Mouse (Mus musculus) 416B (cell line): Measurements from ENCODE around the gene Hinfp.
"Not testable (repeated sequence)": the region's sequence is repeated elsewhere in the genome, so short reads cannot be mapped to it uniquely, and the experiment has no call there.

ENCODE experiments used
- DNase-seq: peaks from one replicate; pipeline ENCODE4 v3.0.0; 2011; ENCODE audit warnings: low read depth

Hinfp gene

GRCm38 (mm10) chr9:44311136-44312134 is 6.0 kb upstream of the Hinfp start:
- DNase-seq = no peak

- DNase-seq = no peak
These were observed 5.3 kb upstream of the Hinfp start for GRCm38 (mm10) chr9:44310750-44311135.

GRCm38 (mm10) chr9:44309756-44310155 is 4.3 kb upstream of the Hinfp start:
- no peak for DNase-seq

GRCm38 (mm10) chr9:44307248-44307647 is 1.8 kb upstream of the Hinfp start:
- DNase-seq = no peak

GRCm38 (mm10) chr9:44306532-44306931 is 1.1 kb upstream of the Hinfp start:
- no peak for DNase-seq

- DNase-seq = not testable (repeated sequence)
These were observed 5.5 kb downstream of the Hinfp start for GRCm38 (mm10) chr9:44300001-44300400.

- peak; percentile 56 for DNase-seq
These were observed 13.0 kb downstream of the Hinfp start for GRCm38 (mm10) chr9:44292490-44292889.

- DNase-seq = no peak
These were observed 16.5 kb downstream of the Hinfp start for GRCm38 (mm10) chr9:44288959-44289291.

GRCm38 (mm10) chr9:44288076-44288958 is 17.2 kb downstream of the Hinfp start, which contains the start of gene Abcg4:
Gene Abcg4, minus strand, starts transcription at chr9:44288615.
- DNase-seq = no peak

- no peak for DNase-seq
These were observed 17.9 kb downstream of the Hinfp start for GRCm38 (mm10) chr9:44287401-44288075.

- DNase-seq = no peak
These were observed 18.5 kb downstream of the Hinfp start for GRCm38 (mm10) chr9:44287003-44287400.

GRCm38 (mm10) chr9:44286256-44286850 is 19.1 kb downstream of the Hinfp start:
- DNase-seq = no peak

GRCm38 (mm10) chr9:44283183-44283582 is 22.3 kb downstream of the Hinfp start:
- DNase-seq = no peak

GRCm38 (mm10) chr9:44269973-44270372 is 35.5 kb downstream of the Hinfp start:
- peak; percentile 21 for DNase-seq

- peak; percentile 72 for DNase-seq
These were observed 36.4 kb downstream of the Hinfp start for GRCm38 (mm10) chr9:44269077-44269476.

GRCm38 (mm10) chr9:44268432-44268831 is 37.0 kb downstream of the Hinfp start, which contains the start of gene Nlrx1:
Gene Nlrx1, minus strand, starts transcription at chr9:44268599.
- DNase-seq = peak; percentile 94

GRCm38 (mm10) chr9:44268027-44268360 is 37.5 kb downstream of the Hinfp start:
- DNase-seq = peak; percentile 97

- peak; percentile 62 for DNase-seq
These were observed 38.0 kb downstream of the Hinfp start for GRCm38 (mm10) chr9:44267319-44268026.

- peak; percentile 53 for DNase-seq
These were observed 38.8 kb downstream of the Hinfp start for GRCm38 (mm10) chr9:44266478-44267226.

- no peak for DNase-seq
These were observed 44.1 kb downstream of the Hinfp start for GRCm38 (mm10) chr9:44261388-44261787.
